Mouse (Mus musculus) small intestine, adult 2 months (tissue): Measurements from ENCODE around the gene Eef1akmt2.

ENCODE experiments used
- CTCF ChIP-seq: fragments of 200-500 bp; IDR thresholded peaks from 2 replicates; pipeline ENCODE4 v1.5.1; 2012; ENCODE audit warnings: low read depth, mild to moderate bottlenecking, control low read depth, inconsistent platforms, low read length, moderate library complexity, mixed read lengths; ENCODE audit not compliant: insufficient replicate concordance, insufficient read length; ENCODE audit errors: extremely low read depth
- POLR2A ChIP-seq: fragments of 200-500 bp; IDR thresholded peaks from 2 replicates; pipeline ENCODE4 v1.6.1; 2012; ENCODE audit warnings: low read depth, mild to moderate bottlenecking, control low read depth, inconsistent platforms, low read length, moderate library complexity

- TF ChIP-seq CTCF = no peak
- no peak for TF ChIP-seq POLR2A
Observed at GRCm38 (mm10) chr7:132801509-132801908, 51.0 kb downstream of the Eef1akmt2 start.
